Mouse (Mus musculus) stomach, postnatal 0 days (tissue): ENCODE measurements at regions not wholly inside any gene's neighbourhood (a gene's known extent, or its start where the extent isn't known, plus 50 kb on each side); places are given as distances from the start of the nearest gene placed in this dataset.

Experiments used
- CTCF ChIP-seq: IDR thresholded peaks from 2 replicates; pipeline ENCODE4 v1.5.1; 2016; ENCODE audit warnings: antibody characterized with exemption, low read depth, mild to moderate bottlenecking, moderate library complexity
- EP300 ChIP-seq: optimal IDR thresholded peaks from 2 replicates; pipeline ENCODE3; 2016; ENCODE audit warnings: antibody characterized with exemption

- TF ChIP-seq CTCF (no peak), EP300 (no peak)
These were observed 100.1 kb upstream of the Bod1 start for GRCm38 (mm10) chr11:31771491-31772439.
